Mouse (Mus musculus) cerebellum, adult 18-20 months (tissue): ENCODE measurements around the gene Tmem181a.
"Not testable (repeated sequence)": the region's sequence is repeated elsewhere in the genome, so short reads cannot be mapped to it uniquely, and the experiment has no call there.

Source experiments
- DNase-seq, 2 experiments: peaks; one replicate each; pipeline ENCODE4 v3.0.0; 2021

Gene Tmem181a

GRCm38 (mm10) chr17:6256400-6257069, at the start of gene Tmem181a:
Gene Tmem181a (plus strand): TSS chr17:6256860.
- DNase-seq = peak in 1 of 2 experiments; percentile 40

DNA sequence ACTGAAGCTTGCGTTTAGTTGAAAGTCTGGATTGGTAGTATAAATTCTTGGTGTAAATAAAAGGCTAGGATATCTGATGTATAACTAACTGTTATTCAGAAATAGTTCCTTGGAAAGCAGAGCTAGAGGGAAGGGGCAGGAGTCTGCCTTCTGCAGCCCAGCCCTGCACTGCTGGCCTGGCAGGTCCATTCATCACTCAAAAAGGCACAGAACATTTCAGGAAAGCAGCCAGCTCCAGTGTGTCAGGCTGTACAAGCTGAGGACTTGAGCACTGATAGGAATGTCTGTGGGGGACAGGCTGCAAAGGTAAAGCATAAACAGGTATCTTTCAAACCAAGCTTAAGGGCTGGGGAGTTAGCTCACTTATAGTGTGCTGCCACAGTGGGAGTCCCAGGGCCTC, 44.9 kb upstream of the Tmem181a start:
- DNase-seq = no peak

DNA sequence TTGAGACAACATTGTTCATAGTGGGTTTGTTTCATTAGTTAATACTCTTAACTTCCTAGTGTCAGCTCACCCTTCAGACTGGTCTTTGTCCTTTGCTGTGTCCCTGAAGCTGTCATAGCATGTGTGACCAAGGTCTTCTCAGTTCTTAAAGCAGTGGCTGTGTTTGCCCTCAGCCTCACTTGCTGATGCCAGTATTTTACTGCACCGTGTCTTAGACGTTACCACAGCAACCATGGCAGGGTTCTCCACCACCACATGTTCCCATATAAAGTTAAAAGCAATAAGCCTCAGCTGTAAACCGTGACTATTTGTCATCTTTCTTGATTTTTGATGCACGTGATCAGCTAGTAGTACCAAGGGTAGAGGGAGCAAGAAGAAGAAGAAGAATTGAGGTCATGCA, 41.0 kb upstream of the Tmem181a start:
- DNase-seq = no peak

- no peak for DNase-seq
These were observed 40.1 kb upstream of the Tmem181a start for GRCm38 (mm10) chr17:6216514-6216913.

DNA sequence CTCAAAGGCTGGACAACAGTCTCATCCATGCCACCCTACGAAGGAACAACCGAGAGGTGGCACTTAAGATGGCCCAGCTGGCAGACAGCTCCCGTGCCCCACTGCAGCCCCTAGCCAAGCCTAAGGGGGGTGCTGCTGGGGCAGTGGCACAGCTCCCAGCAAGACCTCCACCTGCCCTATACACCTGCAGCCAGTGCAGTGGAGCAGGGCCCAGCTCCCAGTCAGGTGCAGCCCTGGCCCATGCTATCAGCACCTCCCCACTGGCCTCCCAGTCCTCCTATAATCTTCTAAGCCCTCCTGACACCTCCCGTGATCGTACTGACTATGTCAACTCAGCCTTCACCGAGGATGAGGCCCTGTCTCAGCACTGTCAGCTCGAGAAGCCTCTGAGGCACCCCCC, 24.0 kb upstream of the Tmem181a start:
- DNase-seq = not testable (repeated sequence)

DNA sequence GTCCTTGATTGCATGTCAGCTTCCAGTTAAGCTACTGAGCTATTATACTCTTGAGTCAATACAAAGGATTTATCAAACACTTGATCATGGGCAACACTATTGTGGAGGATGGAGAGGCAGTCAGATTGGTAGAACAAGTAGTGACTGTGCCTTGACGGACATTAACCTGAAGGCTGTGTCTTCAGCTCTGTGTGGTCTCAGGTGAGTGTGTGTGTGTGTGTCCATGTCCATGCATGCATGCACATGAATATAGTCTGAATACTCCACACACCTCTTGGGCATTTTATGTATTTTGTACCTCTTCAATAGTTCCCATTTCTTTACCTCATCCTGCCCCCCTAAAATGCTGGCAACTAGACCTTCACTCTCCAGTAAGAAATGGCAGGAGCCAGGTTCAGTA, 5.4 kb upstream of the Tmem181a start:
- not testable (repeated sequence) for DNase-seq

GRCm38 (mm10) chr17:6257070-6257456, 403 bp downstream of the Tmem181a start:
- peak; percentile 76 to 78 for DNase-seq

- DNase-seq = peak; percentile 22 to 45
These were observed 13.5 kb downstream of the Tmem181a start for GRCm38 (mm10) chr17:6269876-6270831.

- peak in 1 of 2 experiments; percentile 22 for DNase-seq
These were observed 14.2 kb downstream of the Tmem181a start for GRCm38 (mm10) chr17:6270840-6271239.

GRCm38 (mm10) chr17:6271970-6272369, 15.3 kb downstream of the Tmem181a start:
- not testable (repeated sequence) for DNase-seq

DNA sequence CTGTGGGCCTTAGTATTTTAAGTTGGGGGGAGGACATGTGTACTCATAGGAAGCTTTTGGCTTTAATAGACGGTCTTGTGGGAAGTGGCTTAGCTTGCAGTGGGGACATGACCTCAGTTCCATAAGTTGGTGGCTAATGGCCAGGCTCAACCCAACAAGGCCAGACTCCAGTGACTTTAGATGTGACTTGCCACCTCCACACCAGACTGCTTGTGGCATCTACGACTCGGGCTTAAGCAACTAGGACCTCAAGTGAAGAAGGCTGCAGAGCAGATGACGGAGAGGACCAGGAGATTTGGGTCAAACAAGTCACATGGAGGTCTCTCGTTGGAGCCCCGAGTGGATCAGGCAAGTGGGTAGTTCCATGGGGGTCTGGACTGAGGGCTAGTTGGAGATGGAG, 18.0 kb downstream of the Tmem181a start:
- DNase-seq = not testable (repeated sequence)

DNA sequence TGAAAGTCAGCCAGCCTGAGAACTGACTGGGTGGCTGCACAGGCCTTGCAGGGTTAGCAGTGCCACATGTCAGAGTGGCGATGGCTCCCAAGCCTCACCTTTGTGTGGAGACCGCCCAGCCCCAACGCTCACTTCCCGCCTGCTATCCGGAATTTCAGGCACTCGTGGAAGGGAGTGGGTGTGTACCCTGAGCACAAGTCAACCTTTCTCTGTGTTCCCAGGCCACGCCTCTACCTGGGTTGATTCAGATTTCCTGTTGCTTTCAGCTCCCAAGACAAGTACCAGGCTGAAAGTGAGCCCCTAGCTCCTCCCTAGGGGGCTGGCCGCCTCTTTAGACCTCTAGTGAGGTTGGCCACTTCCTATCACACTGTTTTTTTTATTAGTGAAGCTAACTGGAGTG, 22.5 kb downstream of the Tmem181a start:
- DNase-seq = not testable (repeated sequence)

DNA sequence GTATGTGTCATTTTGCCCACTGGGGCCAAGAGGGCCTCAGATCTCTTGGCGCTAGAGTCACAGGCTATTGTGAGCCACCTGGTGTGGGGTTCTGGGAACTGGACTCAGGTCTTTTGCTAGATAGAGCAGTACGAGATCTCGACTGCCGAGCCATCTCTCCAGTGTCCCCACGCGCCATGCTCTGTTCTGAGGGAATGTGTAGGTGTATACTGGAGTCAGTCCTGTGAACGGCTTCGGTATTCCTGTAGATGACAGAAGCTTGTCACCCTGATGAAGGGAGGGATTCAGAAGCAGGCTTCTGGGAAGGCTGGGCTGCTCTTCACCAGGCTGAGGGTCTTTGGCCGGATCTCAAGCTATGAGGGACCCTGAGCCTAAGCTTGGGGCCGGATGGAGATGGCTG, 23.1 kb downstream of the Tmem181a start:
- DNase-seq = not testable (repeated sequence)

DNA sequence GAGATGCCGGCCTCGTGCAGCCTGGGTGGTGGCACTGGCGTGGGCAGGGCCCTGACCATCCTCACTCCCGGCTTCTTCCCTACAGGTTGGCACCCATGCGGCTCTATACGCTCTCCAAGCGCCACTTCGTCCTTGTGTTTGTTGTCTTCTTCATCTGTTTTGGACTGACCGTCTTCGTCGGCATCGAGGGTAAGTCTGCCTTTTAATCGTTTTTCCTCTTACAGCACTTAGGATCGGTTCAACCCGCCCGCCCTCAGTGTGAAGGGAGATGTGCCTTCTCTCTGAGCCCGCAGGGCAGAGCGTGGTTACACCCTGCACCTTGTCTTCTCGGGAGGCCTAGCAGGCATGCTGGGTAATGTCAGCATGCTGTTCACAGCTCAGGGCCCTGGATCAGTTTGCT, 23.9 kb downstream of the Tmem181a start:
- DNase-seq = not testable (repeated sequence)

DNA sequence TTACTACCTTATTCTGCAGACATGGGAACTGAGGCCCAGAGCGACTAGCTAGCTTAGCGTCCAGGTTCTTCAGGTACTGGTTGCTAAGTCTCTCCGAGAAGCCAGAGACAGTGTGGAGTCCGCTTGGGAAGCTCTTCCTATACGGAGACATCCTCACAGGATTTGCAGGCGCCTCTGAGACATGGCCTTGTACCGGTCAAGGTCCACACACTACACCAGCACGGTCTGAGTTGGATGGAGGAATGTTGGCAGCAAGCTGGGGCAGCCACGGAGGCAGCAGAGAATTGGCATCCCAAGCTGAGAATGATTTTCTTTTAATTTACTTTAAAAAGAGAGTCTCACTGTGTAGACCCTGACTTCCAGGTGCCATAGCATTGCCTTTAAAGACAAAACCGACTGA, 26.5 kb downstream of the Tmem181a start:
- not testable (repeated sequence) for DNase-seq

DNA sequence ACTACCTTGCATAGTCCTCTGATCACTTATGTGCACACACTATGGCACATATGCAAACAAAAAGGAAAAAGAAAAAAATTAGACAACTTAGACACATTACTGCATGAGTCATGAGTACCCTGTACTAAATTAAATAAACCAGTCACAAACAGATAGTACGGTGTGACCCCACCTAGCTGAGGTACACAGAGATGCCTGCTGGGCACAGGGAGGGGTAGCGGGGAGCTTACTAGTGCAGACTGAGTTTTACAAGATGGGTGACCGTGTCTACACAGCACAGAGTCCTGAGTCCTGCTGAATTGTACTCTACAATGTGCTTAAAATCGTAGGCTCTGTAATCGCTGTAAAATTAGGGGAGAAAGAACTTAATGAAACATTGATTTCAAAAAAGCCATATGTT, 29.5 kb downstream of the Tmem181a start:
- DNase-seq = not testable (repeated sequence)

DNA sequence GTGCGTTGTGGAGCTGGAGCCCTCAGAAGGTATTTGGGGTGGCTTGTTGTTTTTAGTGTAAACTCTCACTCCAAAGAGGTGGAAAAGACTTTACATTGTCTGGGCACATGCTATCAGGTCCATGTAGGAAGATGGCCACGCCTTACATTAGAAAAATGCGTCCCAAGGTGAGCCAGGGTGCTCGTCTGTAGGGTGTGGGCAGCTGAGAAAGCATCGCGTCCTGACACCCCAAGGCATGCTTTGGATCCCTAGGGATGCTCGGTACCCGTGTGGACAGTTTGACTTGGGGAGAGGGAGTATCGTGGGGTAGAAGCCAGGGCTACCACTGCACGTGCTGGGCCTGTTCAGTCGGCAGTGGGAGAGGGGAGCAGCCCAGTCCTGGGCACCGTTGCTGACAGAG, 32.4 kb downstream of the Tmem181a start:
- not testable (repeated sequence) for DNase-seq

DNA sequence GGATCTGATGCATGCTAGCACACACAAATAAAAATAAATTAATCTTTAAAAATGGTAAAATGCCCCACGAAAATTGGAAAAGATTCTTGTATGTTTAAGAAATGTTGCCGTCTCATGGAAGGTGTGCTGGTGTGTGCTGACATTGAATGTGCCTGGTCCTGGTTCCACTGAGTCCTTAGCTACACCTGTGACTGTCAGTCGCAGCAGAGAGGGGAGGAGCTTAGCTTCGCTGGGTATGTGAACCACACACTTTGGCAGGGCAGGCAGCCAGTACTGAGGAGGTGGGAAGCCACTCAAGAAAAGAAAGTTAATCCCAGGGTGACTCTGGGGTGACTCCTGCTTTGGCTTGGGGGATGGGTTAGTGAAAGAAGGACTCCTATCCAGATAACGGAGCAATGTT, 37.2 kb downstream of the Tmem181a start:
- not testable (repeated sequence) for DNase-seq

GRCm38 (mm10) chr17:6297060-6297795, 40.6 kb downstream of the Tmem181a start:
- DNase-seq = peak; percentile 33 to 61

DNA sequence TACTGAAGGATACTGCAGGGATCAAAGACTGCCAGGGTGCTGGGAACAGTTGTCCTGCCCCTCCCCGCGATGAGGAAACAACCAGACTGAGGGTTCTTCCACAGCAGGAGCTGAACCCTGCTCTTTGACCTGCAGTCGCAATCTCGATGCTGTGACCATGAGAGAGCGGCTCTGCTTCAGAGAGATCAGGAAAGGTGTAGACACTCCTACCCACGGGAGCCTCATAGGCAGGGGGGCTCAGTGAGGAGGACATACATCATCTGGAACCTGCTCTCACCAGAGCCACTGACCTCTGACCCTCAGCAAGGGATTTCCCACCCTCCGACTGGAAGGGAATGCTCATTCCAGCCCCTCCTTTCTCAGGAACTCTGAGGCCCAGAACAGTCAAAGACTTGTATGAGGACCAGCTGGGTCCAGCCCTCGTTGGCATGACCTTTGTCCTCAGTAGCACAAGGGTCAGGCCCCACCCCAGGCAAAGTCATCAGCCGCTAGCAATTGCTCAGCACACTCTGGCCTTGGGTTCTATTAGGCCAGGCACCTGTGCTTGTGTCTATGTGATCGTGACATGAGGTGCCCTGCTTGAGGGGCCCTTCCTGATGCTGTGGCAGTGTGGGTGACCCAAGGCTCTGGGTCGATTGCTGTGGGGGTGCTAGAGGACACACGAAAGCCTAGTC, 43.7 kb downstream of the Tmem181a start:
- not testable (repeated sequence) for DNase-seq

DNA sequence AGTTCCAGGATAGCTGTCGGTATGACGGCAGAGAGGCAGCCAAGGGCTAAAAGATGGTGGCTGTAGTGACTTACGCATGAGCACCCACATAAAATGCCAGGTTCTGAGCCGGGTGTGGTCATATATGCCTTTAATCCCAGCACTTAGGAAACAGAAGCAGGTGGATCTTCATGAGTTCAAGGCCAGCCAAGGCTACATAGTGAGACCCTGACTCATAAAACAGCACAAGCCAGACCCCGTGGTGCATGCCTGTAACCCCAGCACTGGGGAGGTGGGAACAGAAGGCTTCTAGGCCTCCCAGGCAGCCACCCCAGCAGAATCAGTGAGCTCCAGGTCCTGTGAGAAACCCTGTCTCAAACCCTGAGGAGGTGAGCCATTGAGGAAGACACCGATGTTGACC, 48.2 kb downstream of the Tmem181a start:
- DNase-seq = not testable (repeated sequence)

- peak in 1 of 2 experiments; percentile 23 for DNase-seq
These were observed 49.1 kb downstream of the Tmem181a start for GRCm38 (mm10) chr17:6305656-6306270.
